Mouse (Mus musculus): ENCODE measurements around the gene Idh2. TPM values are rescaled to one million over a fixed set of nuclear protein-coding genes. Genes with fewer than 3 reads are reported as not detected.

Gene Idh2
- polyA plus RNA-seq, 1 experiment from 2014 or later: 546 TPM

DNA sequence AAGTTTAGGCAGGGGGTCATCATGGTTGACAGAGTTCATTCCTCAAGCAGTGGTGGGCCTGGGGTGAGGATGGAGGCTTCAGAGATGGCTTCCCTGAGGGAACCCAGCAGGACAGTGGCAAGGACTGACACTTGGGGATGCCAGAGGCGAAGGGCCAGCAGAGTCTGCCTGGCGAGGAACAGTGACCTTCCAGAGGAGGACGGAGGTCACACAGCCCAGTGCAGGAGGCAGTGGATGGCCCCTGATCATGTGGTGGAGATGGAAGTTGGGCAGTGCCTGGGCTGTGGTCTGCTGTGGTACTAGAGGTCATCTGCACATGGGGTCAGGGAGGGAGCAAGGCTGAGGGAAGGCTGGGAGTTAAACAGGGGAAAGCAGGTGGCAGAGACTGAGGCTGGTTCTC is 49.9 kb downstream of the Idh2 start:
- H3K27me3 ChIP-seq: no peaks in the 10 kb centered on the region
- H3K36me3 ChIP-seq: no peaks in the 10 kb centered on the region
- H3K4me3 ChIP-seq: no peak overlapping the region
- peaks cover 27% of the 10 kb centered on the region for H3K4me1 ChIP-seq
- WGBS: 96% methylated on average over 3 of the region's 3 CpGs
- H3K9ac ChIP-seq: no peak overlapping the region
- ATAC-seq (ENCODE audit: insufficient number of reproducible peaks, low FRiP score, low TSS enrichment, low read depth): no peak
- no peak overlapping the region for H3K4me2 ChIP-seq
- H3K9me3 ChIP-seq: no peaks in the 10 kb centered on the region
- no peak overlapping the region for H3K27ac ChIP-seq

DNA sequence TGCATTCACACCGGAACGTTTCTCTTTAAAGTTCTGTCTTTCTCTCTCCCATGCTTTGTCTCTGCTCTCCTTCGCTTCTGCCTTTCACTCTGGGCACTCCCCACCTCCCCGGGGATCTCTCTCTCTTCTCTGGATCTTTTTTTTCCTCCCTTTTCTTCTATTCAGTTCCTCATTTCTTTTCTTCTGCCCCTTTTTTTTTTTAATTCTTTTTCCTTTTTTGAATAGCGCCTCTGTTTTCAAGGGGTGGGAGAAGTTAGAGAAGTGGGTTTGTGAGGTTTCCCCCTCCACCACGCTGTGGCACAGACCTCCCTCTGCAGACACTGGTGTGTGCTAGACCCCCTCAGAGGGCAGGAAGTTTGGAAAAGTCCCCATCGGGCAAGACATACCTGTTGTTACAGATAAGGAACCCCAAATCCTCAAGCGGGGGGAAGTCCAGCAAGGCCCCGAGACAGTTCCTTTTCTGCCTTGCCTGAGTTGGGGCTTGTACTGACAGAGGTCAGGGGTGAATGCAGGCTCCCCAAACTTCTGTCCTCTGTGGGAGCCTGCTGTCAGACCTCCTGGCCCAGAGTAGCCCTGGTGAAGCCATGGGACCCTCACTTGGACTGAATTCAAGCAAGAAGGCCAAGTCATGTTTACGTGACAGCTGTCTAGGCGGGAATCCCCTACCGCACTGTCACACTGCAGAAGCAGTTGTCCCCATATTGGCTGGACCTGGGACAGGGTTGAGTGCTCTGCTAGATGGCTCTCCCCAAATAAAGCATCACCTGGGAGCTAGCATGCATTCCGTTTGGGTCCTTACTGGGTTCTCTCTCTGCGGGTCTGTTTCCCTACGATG is 51.1 kb downstream of the Idh2 start:
- 76% methylated on average over 15 of the region's 15 CpGs for WGBS
- ATAC-seq (ENCODE audit: insufficient number of reproducible peaks, low FRiP score, low TSS enrichment, low read depth): no peak
- peaks cover 20% of the 10 kb centered on the region for H3K4me1 ChIP-seq

DNA sequence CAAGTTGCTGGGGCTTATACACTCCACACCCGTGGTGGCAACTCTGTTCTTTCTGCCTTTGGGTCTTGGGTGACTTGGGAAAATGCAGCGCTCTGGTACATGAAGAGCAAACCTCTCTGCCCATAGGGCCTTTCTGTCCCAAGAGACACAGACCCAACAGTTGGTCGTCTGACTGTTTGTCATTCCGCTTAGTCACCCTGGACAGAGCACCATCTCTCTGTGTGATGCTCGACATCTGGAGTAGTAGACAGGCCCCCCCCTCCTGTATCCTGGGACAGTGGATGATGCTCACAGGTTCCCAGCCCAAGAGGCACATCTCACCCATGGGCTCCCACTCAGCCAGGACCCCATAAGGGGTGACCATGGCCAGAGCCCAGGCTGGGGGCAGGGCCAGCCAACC is 51.9 kb downstream of the Idh2 start:
- Histone ChIP-seq H3K27ac (no peak overlapping the region), H3K4me3 (no peak overlapping the region), H3K4me2 (no peak overlapping the region), H3K9me3 (no peaks in the 10 kb centered on the region), H3K4me1 (peaks cover 22% of the 10 kb centered on the region), H3K27me3 (no peaks in the 10 kb centered on the region), H3K36me3 (no peaks in the 10 kb centered on the region), H3K9ac (no peak overlapping the region)
- no peak for ATAC-seq (ENCODE audit: insufficient number of reproducible peaks, low FRiP score, low TSS enrichment, low read depth)
- 67% methylated on average over 5 of the region's 5 CpGs for WGBS

More for the DNA sequence above, 51.1 kb downstream of the Idh2 start:
- Histone ChIP-seq H3K36me3 (no peaks in the 10 kb centered on the region), H3K27ac (no peak overlapping the region), H3K4me2 (no peak overlapping the region), H3K9me3 (no peaks in the 10 kb centered on the region), H3K4me3 (no peak overlapping the region), H3K27me3 (no peaks in the 10 kb centered on the region), H3K9ac (no peak overlapping the region)

GRCm38 (mm10) chr7:80062083-80062826 is 52.9 kb downstream of the Idh2 start:
- H3K4me2 ChIP-seq: no peak overlapping the region
- H3K27me3 ChIP-seq: no peaks in the 10 kb centered on the region
- H3K4me3 ChIP-seq: no peak overlapping the region
- 90% methylated on average over 17 of the region's 17 CpGs for WGBS
- H3K4me1 ChIP-seq: peaks cover 28% of the 10 kb centered on the region
- no peaks in the 10 kb centered on the region for H3K9me3 ChIP-seq
- no peak overlapping the region for H3K9ac ChIP-seq
- no peaks in the 10 kb centered on the region for H3K36me3 ChIP-seq
- no peak for ATAC-seq (ENCODE audit: insufficient number of reproducible peaks, low FRiP score, low TSS enrichment, low read depth)
- H3K27ac ChIP-seq: no peak overlapping the region

- Histone ChIP-seq H3K9me3 (no peaks in the 10 kb centered on the region), H3K9ac (no peak overlapping the region), H3K4me2 (no peak overlapping the region), H3K4me1 (peaks cover 36% of the 10 kb centered on the region), H3K27ac (peak overlapping the region; percentile 73; the same call in 1 of the 2 replicates), H3K27me3 (no peaks in the 10 kb centered on the region), H3K4me3 (no peak overlapping the region), H3K36me3 (no peaks in the 10 kb centered on the region)
- WGBS: 77% methylated on average over 10 of the region's 10 CpGs
- ATAC-seq (ENCODE audit: insufficient number of reproducible peaks, low FRiP score, low TSS enrichment, low read depth): no peak
These were observed 55.0 kb downstream of the Idh2 start for GRCm38 (mm10) chr7:80060012-80060778.

- ATAC-seq (ENCODE audit: insufficient number of reproducible peaks, low FRiP score, low TSS enrichment, low read depth): no peak
- 63% methylated on average over 13 of the region's 13 CpGs for WGBS
- H3K4me3 ChIP-seq: no peak overlapping the region
- no peaks in the 10 kb centered on the region for H3K36me3 ChIP-seq
- no peak overlapping the region for H3K4me2 ChIP-seq
- H3K4me1 ChIP-seq: peaks cover 36% of the 10 kb centered on the region
- H3K27me3 ChIP-seq: no peaks in the 10 kb centered on the region
- H3K27ac ChIP-seq: peak overlapping the region; percentile 73
- no peaks in the 10 kb centered on the region for H3K9me3 ChIP-seq
- no peak overlapping the region for H3K9ac ChIP-seq
These were observed 55.9 kb downstream of the Idh2 start for GRCm38 (mm10) chr7:80059064-80059838.

- no peaks in the 10 kb centered on the region for H3K27me3 ChIP-seq
- H3K9ac ChIP-seq: no peak overlapping the region
- no peak overlapping the region for H3K4me2 ChIP-seq
- no peak for ATAC-seq (ENCODE audit: insufficient number of reproducible peaks, low FRiP score, low TSS enrichment, low read depth)
- H3K27ac ChIP-seq: peak overlapping the region; percentile 73
- no peak overlapping the region for H3K4me3 ChIP-seq
- H3K9me3 ChIP-seq: no peaks in the 10 kb centered on the region
- no peaks in the 10 kb centered on the region for H3K36me3 ChIP-seq
- 70% methylated on average over 4 of the region's 4 CpGs for WGBS
- H3K4me1 ChIP-seq: peaks cover 36% of the 10 kb centered on the region
These were observed 56.7 kb downstream of the Idh2 start for GRCm38 (mm10) chr7:80058405-80059063.

DNA sequence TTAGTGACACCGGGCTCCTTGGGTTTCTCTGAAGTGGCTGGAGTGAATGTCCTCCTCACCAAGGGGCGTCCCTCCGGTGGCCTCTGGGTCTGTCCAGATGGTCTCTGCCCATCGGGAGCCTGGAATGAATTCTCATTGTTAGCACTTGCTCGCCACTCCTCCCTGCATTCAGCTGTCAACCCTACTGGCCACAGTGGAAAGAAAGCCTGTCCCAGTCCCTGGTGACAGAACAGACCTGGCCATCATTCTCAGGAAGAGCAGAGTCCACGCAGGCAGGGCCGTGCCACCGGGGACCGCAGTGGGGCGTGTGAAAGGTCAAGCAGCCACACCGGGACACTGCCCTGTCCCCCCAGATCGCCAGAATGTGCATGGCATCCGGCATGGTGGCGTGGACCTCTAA is 57.4 kb downstream of the Idh2 start:
- H3K36me3 ChIP-seq: no peaks in the 10 kb centered on the region
- peak overlapping the region; percentile 73 for H3K27ac ChIP-seq
- H3K27me3 ChIP-seq: no peaks in the 10 kb centered on the region
- H3K4me3 ChIP-seq: no peak overlapping the region
- no peaks in the 10 kb centered on the region for H3K9me3 ChIP-seq
- no peak for ATAC-seq (ENCODE audit: insufficient number of reproducible peaks, low FRiP score, low TSS enrichment, low read depth)
- H3K4me2 ChIP-seq: no peak overlapping the region
- H3K9ac ChIP-seq: no peak overlapping the region
- 71% methylated on average over 14 of the region's 14 CpGs for WGBS
- H3K4me1 ChIP-seq: peaks cover 36% of the 10 kb centered on the region

DNA sequence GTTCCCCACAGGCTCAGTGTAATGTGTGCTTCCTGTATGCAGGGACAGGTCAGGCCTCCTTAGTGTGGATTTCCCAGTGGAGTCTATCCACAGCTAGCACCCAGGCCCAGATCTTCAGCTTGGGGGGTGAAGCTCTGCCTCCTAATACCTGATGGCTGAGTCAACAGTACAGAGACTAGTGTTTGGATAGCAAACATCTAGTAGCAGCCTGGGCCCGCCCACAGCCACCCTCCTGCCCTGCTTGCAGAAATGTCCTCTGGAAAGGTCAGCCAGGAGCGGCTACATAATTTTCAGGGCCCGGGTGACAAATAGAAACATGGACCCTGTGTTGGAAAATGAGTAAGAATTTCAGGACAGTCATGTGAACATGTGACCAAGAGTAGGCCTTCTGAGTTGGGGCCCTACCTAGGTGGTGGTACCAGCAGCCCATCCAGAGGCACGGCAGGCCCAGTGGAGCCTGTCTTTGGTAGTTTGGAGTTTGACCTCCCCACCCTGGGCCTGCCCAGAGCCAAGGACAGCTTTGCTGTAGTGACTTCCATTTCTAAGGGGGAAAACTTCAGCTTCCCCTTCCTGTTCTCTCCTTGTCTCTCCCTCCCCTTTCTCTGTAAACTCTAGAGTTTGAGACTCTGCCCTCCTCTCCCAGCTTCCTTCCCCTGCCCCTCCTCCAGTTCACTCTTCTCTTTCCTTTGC is 58.0 kb downstream of the Idh2 start:
- no peak; the same call in 1 of the 2 replicates for ATAC-seq (ENCODE audit: insufficient number of reproducible peaks, low FRiP score, low TSS enrichment, low read depth)
- 74% methylated on average over 4 of the region's 4 CpGs for WGBS
- H3K4me1 ChIP-seq: peaks cover 42% of the 10 kb centered on the region

GRCm38 (mm10) chr7:80055781-80056180 is 59.4 kb downstream of the Idh2 start:
- Histone ChIP-seq H3K27me3 (no peaks in the 10 kb centered on the region), H3K36me3 (no peaks in the 10 kb centered on the region), H3K4me1 (peaks cover 50% of the 10 kb centered on the region), H3K4me3 (no peak overlapping the region), H3K9ac (no peak overlapping the region), H3K9me3 (no peaks in the 10 kb centered on the region), H3K4me2 (no peak overlapping the region), H3K27ac (no peak overlapping the region)
- WGBS: 78% methylated on average over 12 of the region's 12 CpGs
- ATAC-seq (ENCODE audit: insufficient number of reproducible peaks, low FRiP score, low TSS enrichment, low read depth): no peak

More for the DNA sequence above, 58.0 kb downstream of the Idh2 start:
- H3K9ac ChIP-seq: no peak overlapping the region
- no peaks in the 10 kb centered on the region for H3K36me3 ChIP-seq
- H3K27ac ChIP-seq: peak overlapping the region; percentile 22; the same call in 1 of the 2 replicates
- no peak overlapping the region for H3K4me3 ChIP-seq
- no peaks in the 10 kb centered on the region for H3K27me3 ChIP-seq
- H3K4me2 ChIP-seq: no peak overlapping the region
- H3K9me3 ChIP-seq: no peaks in the 10 kb centered on the region

All from limb, embryonic 15.5 days (tissue).